Comparison of ENCODE assay signal across 10 mouse cellular contexts in the genomic region with DNA sequence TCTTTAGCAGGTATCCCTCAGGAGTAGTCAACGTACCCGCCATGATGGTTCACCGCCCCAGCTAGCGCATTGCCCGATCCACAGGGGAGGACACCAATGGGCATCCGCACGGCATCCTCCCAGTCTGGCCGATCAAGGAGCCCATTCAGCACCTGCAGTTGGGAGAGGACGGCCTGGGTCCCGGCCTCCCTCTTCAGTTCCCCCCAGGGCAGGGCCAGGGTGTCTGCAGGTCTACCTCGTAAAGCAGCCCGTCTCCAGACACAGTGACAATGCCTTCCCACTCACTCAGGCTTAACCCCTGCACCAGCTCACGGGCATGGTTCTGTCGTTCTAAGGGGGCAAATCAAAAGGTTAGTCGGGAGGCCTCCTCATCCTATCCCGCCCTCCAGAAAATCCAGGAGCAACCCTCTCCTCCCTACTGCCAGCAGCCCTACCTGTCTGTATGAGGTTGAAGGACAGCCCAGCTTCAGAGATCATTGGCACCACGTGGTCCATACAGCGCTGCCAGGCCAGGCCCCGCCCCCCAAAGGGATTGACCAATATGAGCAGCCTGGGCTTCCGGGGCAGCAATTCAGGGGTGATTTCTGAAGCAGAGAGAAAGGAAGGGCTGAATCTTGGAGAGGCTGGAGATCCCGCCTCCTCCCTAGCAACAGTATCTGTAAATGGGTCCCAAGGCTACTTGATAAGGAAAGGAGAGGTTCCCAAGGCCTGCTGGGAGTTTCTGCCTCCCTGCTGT. TPM values are rescaled to one million over a fixed set of nuclear protein-coding genes. Genes with fewer than 3 reads are reported as not detected.
DNase-seq lines count a peak whose midpoint lies in the region; ATAC-seq lines count a peak whose summit lies in the region.
"Had no signal": no experiment of that assay in that cellular context is flagged by ENCODE, and none has a peak within 500 bp of the region (broad histone marks: within the 10 kb centered on the region; RNA-seq: fewer than 3 reads in every experiment).

No protein-coding gene starts in this region.

- intact Hi-C loops in heart, postnatal 10 days (cut with DNase I) = no loop called here

- H3K4me2 ChIP-seq in heart, embryonic 11.5 days = no peak overlapping the region
- H3K4me2 ChIP-seq: neural tube, embryonic 12.5 days had no signal

- no peaks in the 10 kb centered on the region for H3K9me3 ChIP-seq in heart, embryonic 11.5 days (replicated peaks; ENCODE audit: control insufficient read depth, low read length)
- H3K9me3 ChIP-seq: neural tube, embryonic 12.5 days had no signal

- WGBS in heart, embryonic 11.5 days (ENCODE audit: insufficient replicate concordance) = 88% methylated on average over 21 of the region's 21 CpGs

- H3K27me3 ChIP-seq in heart, embryonic 11.5 days (ENCODE audit: control insufficient read depth, insufficient read depth, low read length) = no peaks in the 10 kb centered on the region
- H3K27me3 ChIP-seq: CH12.LX; neural tube, embryonic 12.5 days had no signal

- ATAC-seq in heart, embryonic 11.5 days (replicated peaks; ENCODE audit: insufficient number of reproducible peaks, low FRiP score, low TSS enrichment) = no peak
- no peak for ATAC-seq in frontal cortex, adult (ENCODE audit: low TSS enrichment)

- peaks cover 23% of the 10 kb centered on the region for H3K36me3 ChIP-seq in heart, embryonic 11.5 days (ENCODE audit: control insufficient read depth, insufficient read depth, low read length)

- H3K4me1 ChIP-seq in heart, embryonic 11.5 days (ENCODE audit: control insufficient read depth, insufficient read depth, low read length) = peaks cover 44% of the 10 kb centered on the region

- DNase-seq in heart, postnatal 10 days = peak; percentile 49 to 50
- peak; percentile 90 for DNase-seq in adrenal gland, adult 2 months
- peak; percentile 68 for DNase-seq in gastrocnemius, postnatal 25 days
- peak; percentile 73 to 86 for DNase-seq in lung, postnatal 4 days
- no peak for DNase-seq in natural killer cell, adult 2 months (ENCODE audit: low spot score in 2 of 2)
- DNase-seq in B cell, adult 2 months = no peak

- H3K9ac ChIP-seq in heart, embryonic 11.5 days (ENCODE audit: low read depth, low read length) = no peak overlapping the region
- H3K9ac ChIP-seq: neural tube, embryonic 12.5 days had no signal

- no peak overlapping the region for H3K27ac ChIP-seq in heart, embryonic 11.5 days (ENCODE audit: low read depth, low read length)
- H3K27ac ChIP-seq: neural tube, embryonic 12.5 days had no signal

- H3K4me3 ChIP-seq in heart, embryonic 11.5 days (ENCODE audit: low read depth, low read length) = no peak overlapping the region
- H3K4me3 ChIP-seq: neural tube, embryonic 12.5 days had no signal

RNA-seq across cellular contexts. Expression of a gene that starts 3.1 kb away (rescaled TPM):
- total RNA-seq in heart, postnatal 10 days (2021) = 100 to 1,000 TPM; 698 to 700 TPM
- 764 and 836 TPM in 2 replicates for polyA plus RNA-seq in heart, embryonic 11.5 days (2014; fragmentation: Nextera tagmentation; extraction: Ambion mirVana)
- total RNA-seq in adrenal gland, adult 2 months (2021) = 1,000 to 10,000 TPM in 1 of 2 experiments, 100 to 1,000 TPM in 1; 972 to 1,050 TPM
- polyA plus RNA-seq in adrenal gland, adult 2 months (2012; rRNA removed) = 1,143 and 1,258 TPM in 2 replicates
- total RNA-seq in gastrocnemius, postnatal 25 days (2021) = 100 to 1,000 TPM; 433 to 449 TPM

RNA-seq across cellular contexts. Expression of a gene that starts 5.6 kb away (rescaled TPM):
- 10 to 100 TPM; 17.4 to 20.1 TPM for total RNA-seq in heart, postnatal 10 days (2021)
- polyA plus RNA-seq in heart, embryonic 11.5 days (2014; fragmentation: Nextera tagmentation; extraction: Ambion mirVana) = 13.2 and 17.3 TPM in 2 replicates
- total RNA-seq in adrenal gland, adult 2 months (2021) = 10 to 100 TPM; 38.9 to 39.5 TPM
- polyA plus RNA-seq in adrenal gland, adult 2 months (2012; rRNA removed) = 90.9 and 92.5 TPM in 2 replicates
- total RNA-seq in gastrocnemius, postnatal 25 days (2021) = 10 to 100 TPM in 1 of 2 experiments, 1 to 10 TPM in 1; 8.5 to 12.7 TPM

RNA-seq across cellular contexts. Expression of a gene that starts 7.3 kb away (rescaled TPM):
- 10 to 100 TPM; 22.7 to 29.8 TPM for total RNA-seq in heart, postnatal 10 days (2021)
- polyA plus RNA-seq in heart, embryonic 11.5 days (2014; fragmentation: Nextera tagmentation; extraction: Ambion mirVana) = 3.3 and 3.5 TPM in 2 replicates
- total RNA-seq in adrenal gland, adult 2 months (2021) = 100 to 1,000 TPM in 1 of 2 experiments, 10 to 100 TPM in 1; 54.3 to 225 TPM
- polyA plus RNA-seq in adrenal gland, adult 2 months (2012; rRNA removed) = 569 and 796 TPM in 2 replicates
- 100 to 1,000 TPM in 1 of 2 experiments, 10 to 100 TPM in 1; 14.3 to 121 TPM for total RNA-seq in gastrocnemius, postnatal 25 days (2021)

RNA-seq across cellular contexts. Expression of a gene that starts 8.8 kb away (rescaled TPM):
- under 1 TPM; 0.10 to 0.12 TPM for total RNA-seq in heart, postnatal 10 days (2021)
- polyA plus RNA-seq in heart, embryonic 11.5 days (2014; fragmentation: Nextera tagmentation; extraction: Ambion mirVana) = 0.58 and 0.67 TPM in 2 replicates
- under 1 TPM; 0.72 to 0.86 TPM for total RNA-seq in adrenal gland, adult 2 months (2021)
- 0.86 and 2.0 TPM in 2 replicates for polyA plus RNA-seq in adrenal gland, adult 2 months (2012; rRNA removed)
- total RNA-seq in gastrocnemius, postnatal 25 days (2021) = under 1 TPM; 0.13 to 0.29 TPM

RNA-seq across cellular contexts. Expression of a gene that starts 12.5 kb away (rescaled TPM):
- 1 to 10 TPM; 4.2 to 4.6 TPM for total RNA-seq in heart, postnatal 10 days (2021)
- 3.3 and 5.5 TPM in 2 replicates for polyA plus RNA-seq in heart, embryonic 11.5 days (2014; fragmentation: Nextera tagmentation; extraction: Ambion mirVana)
- total RNA-seq in adrenal gland, adult 2 months (2021) = 10 to 100 TPM; 10.9 to 18.6 TPM
- polyA plus RNA-seq in adrenal gland, adult 2 months (2012; rRNA removed) = 30.0 and 38.2 TPM in 2 replicates
- total RNA-seq in gastrocnemius, postnatal 25 days (2021) = 10 to 100 TPM in 1 of 2 experiments, 1 to 10 TPM in 1; 4.9 to 11.2 TPM
- total RNA-seq: CH12.LX had no signal

Comparison
In these comparisons a context has a peak if more than half of its experiments do, and no peak if none do; other contexts are left out.
1. DNase-seq: peak in heart, postnatal 10 days (2 of 2), adrenal gland, adult 2 months (single experiment), gastrocnemius, postnatal 25 days (single experiment) and lung, postnatal 4 days (2 of 2); none in natural killer cell, adult 2 months (0 of 2) and B cell, adult 2 months (0 of 2).